Mouse (Mus musculus) midbrain, embryonic 16.5 days (tissue): Measurements from ENCODE around the gene Ahdc1. TPM values are rescaled to one million over a fixed set of nuclear protein-coding genes. Genes with fewer than 3 reads are reported as not detected.

Experiments
- ATAC-seq: fragments of 200-750 bp; cut with Nextera tagmentation; 2 replicates; pipeline ENCODE4 v1.8.0; 2017; ENCODE audit warnings: moderate TSS enrichment
- H3K27ac ChIP-seq: fragments of 300-500 bp; sonication (generic); 2 replicates; pipeline ENCODE4 v1.5.1; 2014; ENCODE audit warnings: mild to moderate bottlenecking, low read length, mixed read lengths
- H3K27me3 ChIP-seq: fragments of 300-500 bp; sonication (generic); 2 replicates; pipeline ENCODE4 v1.6.1; 2014; ENCODE audit warnings: low read depth, low read length, mixed read lengths; ENCODE audit not compliant: control insufficient read depth, insufficient read depth
- H3K36me3 ChIP-seq: fragments of 300-500 bp; sonication (generic); 2 replicates; pipeline ENCODE4 v1.6.1; 2014; ENCODE audit warnings: mild to moderate bottlenecking, low read length, moderate library complexity, mixed read lengths; ENCODE audit not compliant: control insufficient read depth, insufficient read depth
- H3K4me1 ChIP-seq: fragments of 300-500 bp; sonication (generic); 2 replicates; pipeline ENCODE4 v1.6.1; 2014; ENCODE audit warnings: mild to moderate bottlenecking, low read length, mixed read lengths; ENCODE audit not compliant: control insufficient read depth, insufficient read depth
- H3K4me2 ChIP-seq: fragments of 300-500 bp; sonication (generic); 2 replicates; pipeline ENCODE4 v1.6.1; 2014; ENCODE audit warnings: mild to moderate bottlenecking, low read length, mixed read lengths
- H3K4me3 ChIP-seq: fragments of 300-500 bp; sonication (generic); 2 replicates; pipeline ENCODE4 v1.5.1; 2014; ENCODE audit warnings: low read depth, mild to moderate bottlenecking, low read length, moderate library complexity, mixed read lengths
- H3K9ac ChIP-seq: fragments of 300-500 bp; sonication (generic); 2 replicates; pipeline ENCODE4 v1.6.1; 2014; ENCODE audit warnings: low read depth, low read length, mixed read lengths
- H3K9me3 ChIP-seq: fragments of 300-500 bp; sonication (generic); replicated peaks from 2 replicates; pipeline ENCODE4 v1.6.1; 2014; ENCODE audit warnings: mild to moderate bottlenecking, low read length, mixed read lengths; ENCODE audit not compliant: control insufficient read depth, poor library complexity, severe bottlenecking
- WGBS: fragments of 180-500 bp; shearing (Covaris S2); extraction: QIAGEN DNeasy Blood & Tissue Kit; methylation state at CpG from one replicate; pipeline ENCODE4 v1.1.7; 2014; 5-methylcytosine and 5-hydroxymethylcytosine counted together
- polyA plus RNA-seq: library from polyadenylated mRNA; unstranded; fragments of >200 nt; fragmentation: Nextera tagmentation; extraction: Ambion mirVana; gene quantifications from 2 replicates; pipeline ENCODE4 v1.2.1, GENCODE M21; 2015

The Ahdc1 gene
- polyA plus RNA-seq, 1 experiment from 2014 or later = 11.2 TPM

GRCm38 (mm10) chr4:133057389-133058122, 46.5 kb downstream of the Ahdc1 start:
- peaks cover 18% of the 10 kb centered on the region for H3K4me1 ChIP-seq
- H3K9ac ChIP-seq = no peak overlapping the region
- H3K9me3 ChIP-seq = no peaks in the 10 kb centered on the region
- WGBS = 28% methylated on average over 6 of the region's 7 CpGs
- no peak overlapping the region for H3K4me3 ChIP-seq
- ATAC-seq = no peak
- no peaks in the 10 kb centered on the region for H3K27me3 ChIP-seq
- 0 out of 2 replicates have a peak overlapping the region, but pooled peaks have one; percentile 10 for H3K27ac ChIP-seq
- no peak overlapping the region for H3K4me2 ChIP-seq
- H3K36me3 ChIP-seq = peaks cover 21% of the 10 kb centered on the region

GRCm38 (mm10) chr4:133058123-133058453, 47.0 kb downstream of the Ahdc1 start:
- H3K4me3 ChIP-seq = no peak overlapping the region
- 91% methylated on average over 4 of the region's 4 CpGs for WGBS
- ATAC-seq = no peak
- peaks cover 13% of the 10 kb centered on the region for H3K4me1 ChIP-seq
- no peak overlapping the region for H3K9ac ChIP-seq
- H3K36me3 ChIP-seq = peaks cover 26% of the 10 kb centered on the region
- H3K27ac ChIP-seq = no peak overlapping the region
- H3K27me3 ChIP-seq = no peaks in the 10 kb centered on the region
- no peaks in the 10 kb centered on the region for H3K9me3 ChIP-seq
- H3K4me2 ChIP-seq = no peak overlapping the region

- peaks cover 33% of the 10 kb centered on the region for H3K36me3 ChIP-seq
- H3K27me3 ChIP-seq = no peaks in the 10 kb centered on the region
- ATAC-seq = no peak
- no peaks in the 10 kb centered on the region for H3K9me3 ChIP-seq
- no peak overlapping the region for H3K9ac ChIP-seq
- H3K4me1 ChIP-seq = peaks cover 10% of the 10 kb centered on the region
- H3K27ac ChIP-seq = no peak overlapping the region
- no peak overlapping the region for H3K4me2 ChIP-seq
- no peak overlapping the region for H3K4me3 ChIP-seq
- 81% methylated on average over 11 of the region's 11 CpGs for WGBS
Measured at GRCm38 (mm10) chr4:133058513-133059480, 47.7 kb downstream of the Ahdc1 start.

GRCm38 (mm10) chr4:133060702-133061101, 49.6 kb downstream of the Ahdc1 start:
- Histone ChIP-seq H3K27ac (no peak overlapping the region), H3K36me3 (peaks cover 45% of the 10 kb centered on the region), H3K9me3 (no peaks in the 10 kb centered on the region), H3K9ac (no peak overlapping the region), H3K4me1 (peaks cover 10% of the 10 kb centered on the region), H3K4me2 (no peak overlapping the region), H3K4me3 (no peak overlapping the region), H3K27me3 (no peaks in the 10 kb centered on the region)
- no peak for ATAC-seq
- 92% methylated on average over 11 of the region's 11 CpGs for WGBS

- H3K27me3 ChIP-seq = no peaks in the 10 kb centered on the region
- 94% methylated on average over 20 of the region's 20 CpGs for WGBS
- no peak overlapping the region for H3K9ac ChIP-seq
- no peak overlapping the region for H3K4me3 ChIP-seq
- no peak overlapping the region for H3K27ac ChIP-seq
- no peaks in the 10 kb centered on the region for H3K9me3 ChIP-seq
- H3K4me2 ChIP-seq = no peak overlapping the region
- H3K4me1 ChIP-seq = peaks cover 3% of the 10 kb centered on the region
- ATAC-seq = no peak
- H3K36me3 ChIP-seq = peaks cover 49% of the 10 kb centered on the region
Measured at GRCm38 (mm10) chr4:133061798-133062197, 50.7 kb downstream of the Ahdc1 start.

- peaks cover 2% of the 10 kb centered on the region for H3K4me1 ChIP-seq
- ATAC-seq = no peak
- peaks cover 49% of the 10 kb centered on the region for H3K36me3 ChIP-seq
- H3K4me3 ChIP-seq = no peak overlapping the region
- no peaks in the 10 kb centered on the region for H3K9me3 ChIP-seq
- no peak overlapping the region for H3K9ac ChIP-seq
- no peak overlapping the region for H3K27ac ChIP-seq
- no peaks in the 10 kb centered on the region for H3K27me3 ChIP-seq
- 93% methylated on average over 14 of the region's 14 CpGs for WGBS
- no peak overlapping the region for H3K4me2 ChIP-seq
Measured at GRCm38 (mm10) chr4:133062286-133062685, 51.2 kb downstream of the Ahdc1 start.

GRCm38 (mm10) chr4:133063203-133063602, 52.1 kb downstream of the Ahdc1 start:
- ATAC-seq = no peak
- H3K9ac ChIP-seq = no peak overlapping the region
- no peaks in the 10 kb centered on the region for H3K9me3 ChIP-seq
- H3K27me3 ChIP-seq = no peaks in the 10 kb centered on the region
- H3K4me3 ChIP-seq = no peak overlapping the region
- 96% methylated on average over 18 of the region's 18 CpGs for WGBS
- no peak overlapping the region for H3K4me2 ChIP-seq
- peaks cover 4% of the 10 kb centered on the region; the same call in 1 of the 2 replicates for H3K4me1 ChIP-seq
- no peak overlapping the region for H3K27ac ChIP-seq
- peaks cover 49% of the 10 kb centered on the region for H3K36me3 ChIP-seq

GRCm38 (mm10) chr4:133063799-133064198, 52.7 kb downstream of the Ahdc1 start:
- no peak overlapping the region for H3K27ac ChIP-seq
- H3K9ac ChIP-seq = no peak overlapping the region
- WGBS = 90% methylated on average over 13 of the region's 13 CpGs
- H3K27me3 ChIP-seq = no peaks in the 10 kb centered on the region
- H3K4me1 ChIP-seq = peaks cover 5% of the 10 kb centered on the region; the same call in 1 of the 2 replicates
- no peak overlapping the region for H3K4me2 ChIP-seq
- H3K9me3 ChIP-seq = no peaks in the 10 kb centered on the region
- no peak overlapping the region for H3K4me3 ChIP-seq
- peaks cover 49% of the 10 kb centered on the region for H3K36me3 ChIP-seq
- ATAC-seq = no peak

- Histone ChIP-seq H3K27ac (no peak overlapping the region), H3K9ac (no peak overlapping the region), H3K9me3 (no peaks in the 10 kb centered on the region), H3K27me3 (no peaks in the 10 kb centered on the region), H3K4me2 (no peak overlapping the region), H3K36me3 (peaks cover 49% of the 10 kb centered on the region), H3K4me3 (no peak overlapping the region), H3K4me1 (peaks cover 5% of the 10 kb centered on the region; the same call in 1 of the 2 replicates)
- ATAC-seq = no peak
- 96% methylated on average over 19 of the region's 19 CpGs for WGBS
Measured at GRCm38 (mm10) chr4:133064791-133065190, 53.7 kb downstream of the Ahdc1 start.
